Mouse (Mus musculus) adrenal gland, postnatal 36 days (tissue): ENCODE measurements at regions not wholly inside any gene's neighbourhood (a gene's known extent, or its start where the extent isn't known, plus 50 kb on each side); places are given as distances from the start of the nearest gene placed in this dataset.
A peak's percentile ranks its signal among the peaks of the same experiment; 100 is the strongest.
"Not testable (repeated sequence)": the region's sequence is repeated elsewhere in the genome, so short reads cannot be mapped to it uniquely, and the experiment has no call there.

ENCODE experiments used
- DNase-seq, 2 experiments: peaks; one replicate each; pipeline ENCODE4 v3.0.0; 2021; ENCODE audit warnings: mixed read lengths in 1 of 2

GRCm38 (mm10) chr12:114285082-114285481 is 741.4 kb downstream of the Adam6a start:
- DNase-seq = no peak

DNA sequence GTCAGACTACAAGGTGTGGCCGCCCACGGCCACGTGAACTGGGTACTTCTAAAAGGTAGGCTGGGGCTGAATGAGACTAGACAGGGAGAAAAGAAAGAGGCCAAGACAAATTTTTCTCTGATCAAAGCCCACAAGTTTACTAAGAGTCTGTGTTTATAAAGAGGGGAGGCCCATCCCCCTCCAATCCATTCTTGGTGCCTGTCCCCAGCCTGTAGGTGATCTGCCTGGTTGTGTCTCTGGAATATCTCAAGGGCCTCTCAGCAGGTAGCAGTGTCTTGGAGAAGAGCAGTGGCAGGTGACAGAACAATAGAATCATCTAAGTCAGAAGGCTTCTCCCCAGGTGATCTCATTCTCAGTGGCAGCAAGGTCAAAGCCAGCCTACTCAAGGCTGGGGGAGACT is 743.3 kb downstream of the Adam6a start:
- DNase-seq = no peak

GRCm38 (mm10) chr12:114291083-114291482 is 747.4 kb downstream of the Adam6a start:
- no peak for DNase-seq

DNA sequence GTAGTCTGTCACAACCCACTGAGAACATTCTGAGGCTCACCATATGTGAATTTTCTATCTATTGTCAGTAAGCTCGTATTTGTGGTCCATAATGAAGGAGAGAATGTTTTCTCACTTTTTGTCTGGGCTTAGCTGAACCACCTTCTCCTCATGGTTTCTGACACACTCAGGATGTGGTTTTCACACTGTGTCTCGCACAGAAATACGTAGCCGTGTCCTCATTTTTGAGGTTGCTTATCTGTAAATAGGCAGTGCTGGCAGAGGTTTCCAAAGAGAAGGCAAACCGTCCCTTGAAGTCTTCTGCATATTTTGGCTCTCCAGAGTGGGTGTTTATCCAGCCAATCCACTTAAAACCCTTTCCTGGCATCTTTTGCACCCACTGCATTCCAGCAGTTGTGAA is 756.1 kb downstream of the Adam6a start:
- DNase-seq = no peak

DNA sequence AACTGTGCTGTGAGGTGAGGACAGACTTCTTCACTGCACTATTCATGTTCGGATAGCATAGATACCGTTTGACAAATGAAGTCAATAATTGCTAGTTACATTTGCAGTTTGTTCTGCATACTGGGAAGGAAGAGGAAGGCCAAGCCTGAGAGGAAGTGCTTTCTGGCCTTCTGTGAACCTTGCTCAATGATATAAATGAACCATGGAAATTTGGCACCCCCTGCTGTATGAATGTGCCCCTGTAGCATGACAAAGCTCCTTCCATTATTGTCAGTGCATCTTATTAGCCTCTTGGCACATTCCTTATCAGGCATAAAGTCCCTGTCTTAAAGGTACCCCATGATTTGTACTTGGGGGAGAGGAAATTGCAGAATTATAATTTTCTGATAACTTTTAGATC is 758.0 kb downstream of the Adam6a start:
- DNase-seq = no peak

- DNase-seq = no peak
These were observed 788.8 kb downstream of the Adam6a start for GRCm38 (mm10) chr12:114332552-114332951.

GRCm38 (mm10) chr12:114366276-114366675 is 822.6 kb downstream of the Adam6a start:
- DNase-seq = peak; percentile 12 to 22

DNA sequence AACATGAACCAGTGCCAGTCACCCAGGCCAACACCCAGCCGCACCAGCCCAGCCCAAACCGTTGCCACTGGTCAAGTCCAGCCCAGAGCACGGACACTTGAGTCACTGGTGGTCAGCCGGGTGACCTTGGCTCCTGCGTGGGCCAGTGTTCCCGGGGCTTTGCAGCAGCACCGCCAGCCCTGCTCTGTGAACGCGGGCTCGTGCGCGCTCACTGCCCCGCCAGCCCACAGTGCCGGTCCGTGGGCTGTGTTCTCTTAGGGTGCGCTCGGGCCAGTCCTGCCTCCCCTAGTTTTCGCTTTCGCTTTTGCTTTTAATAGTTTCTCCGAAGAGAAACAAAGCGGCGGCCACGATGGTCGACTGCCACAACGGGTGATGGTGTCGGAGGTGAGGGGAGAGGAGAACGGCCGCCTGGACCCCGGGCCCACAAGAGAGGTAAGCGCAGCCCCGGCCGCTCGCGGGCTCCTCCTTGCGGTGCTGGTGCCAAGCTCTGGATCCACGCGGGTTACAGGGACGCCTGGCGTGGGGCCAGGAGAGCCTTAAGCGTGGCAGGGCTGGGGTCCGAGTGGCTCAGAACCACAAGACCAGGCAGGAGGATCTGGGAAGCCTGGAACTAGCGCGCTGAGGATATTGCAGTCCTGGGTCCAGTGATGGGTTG is 835.1 kb downstream of the Adam6a start:
- peak; percentile 59 to 64 for DNase-seq

DNA sequence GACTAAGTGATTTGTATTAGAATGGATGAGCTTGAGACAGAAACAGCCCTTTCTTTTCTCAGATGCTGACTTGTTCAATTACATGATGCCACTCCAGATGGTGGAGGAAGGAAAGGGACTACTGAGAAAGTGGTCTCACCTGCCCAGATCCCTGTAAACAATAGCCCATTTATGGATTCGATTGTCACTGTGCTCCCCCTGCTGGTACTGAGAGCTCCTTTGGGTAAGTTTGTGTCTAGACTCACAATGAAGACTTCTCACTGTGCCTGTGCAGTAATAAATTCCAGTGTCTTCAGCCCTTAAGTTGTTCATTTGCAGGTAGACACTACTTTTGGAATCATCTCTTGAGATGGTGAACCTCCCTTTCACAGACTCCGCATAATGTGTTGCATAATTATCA is 847.7 kb downstream of the Adam6a start:
- DNase-seq = peak in 1 of 2 experiments; percentile 4

DNA sequence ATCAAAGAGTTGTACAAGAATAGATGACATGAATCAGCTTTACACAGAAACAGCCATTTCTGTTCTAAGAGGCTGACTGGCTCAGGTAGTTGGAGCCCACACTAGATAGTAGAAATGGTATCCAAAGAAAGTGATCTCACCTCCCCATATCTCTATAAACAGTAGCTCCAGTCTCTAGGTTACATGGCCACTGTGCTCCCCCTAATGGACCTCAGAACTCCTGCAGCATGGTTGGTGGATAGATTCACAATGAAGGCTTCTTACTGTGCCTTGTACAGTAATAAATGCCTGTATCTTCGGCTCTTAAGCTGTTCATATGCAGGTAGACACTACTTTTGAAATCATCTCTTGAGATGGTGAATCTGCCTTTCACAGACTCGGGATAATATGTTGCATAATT is 862.5 kb downstream of the Adam6a start:
- DNase-seq = peak in 1 of 2 experiments; percentile 1

- peak in 1 of 2 experiments; percentile 1 for DNase-seq
These were observed 890.8 kb downstream of the Adam6a start for GRCm38 (mm10) chr12:114434529-114434928.

DNA sequence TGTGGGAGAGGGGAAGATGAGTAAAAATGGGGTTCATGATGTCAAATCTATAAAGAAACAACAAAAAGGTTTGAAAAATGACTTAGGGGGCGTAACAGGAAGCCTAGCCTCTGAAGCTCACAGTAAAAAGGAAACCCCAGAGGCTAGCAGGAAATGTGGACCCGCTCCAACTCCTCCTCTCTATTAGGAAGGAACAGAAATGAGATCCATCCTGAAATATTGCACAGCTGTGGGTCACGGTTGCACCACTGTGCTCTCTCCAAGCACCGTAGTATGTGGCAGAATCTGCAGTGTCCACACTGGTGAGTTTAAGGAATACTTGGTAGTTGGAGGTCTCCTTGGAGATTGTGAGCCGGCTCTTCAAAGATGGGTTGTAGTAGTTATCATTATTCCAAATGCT is 918.3 kb downstream of the Adam6a start:
- DNase-seq = no peak

DNA sequence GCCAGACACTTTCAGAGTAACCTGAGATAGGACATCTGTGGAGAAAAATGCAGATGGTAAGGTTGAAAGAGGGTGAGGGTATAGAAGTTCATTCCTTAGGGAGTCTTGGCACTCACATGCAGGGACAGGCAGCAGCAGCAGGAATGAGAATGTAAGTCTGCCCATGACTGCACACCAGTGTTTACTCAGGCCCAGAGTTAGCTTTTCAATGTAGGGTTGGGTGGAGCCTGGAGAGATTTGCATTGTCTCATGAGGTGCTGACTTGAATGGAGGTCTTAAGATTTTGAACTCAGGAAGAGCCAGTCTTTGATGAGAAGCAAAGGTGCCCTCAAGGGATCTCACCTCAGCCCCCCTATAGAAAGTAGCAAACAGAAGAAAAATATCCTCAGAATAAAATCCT is 918.9 kb downstream of the Adam6a start:
- DNase-seq = no peak

DNA sequence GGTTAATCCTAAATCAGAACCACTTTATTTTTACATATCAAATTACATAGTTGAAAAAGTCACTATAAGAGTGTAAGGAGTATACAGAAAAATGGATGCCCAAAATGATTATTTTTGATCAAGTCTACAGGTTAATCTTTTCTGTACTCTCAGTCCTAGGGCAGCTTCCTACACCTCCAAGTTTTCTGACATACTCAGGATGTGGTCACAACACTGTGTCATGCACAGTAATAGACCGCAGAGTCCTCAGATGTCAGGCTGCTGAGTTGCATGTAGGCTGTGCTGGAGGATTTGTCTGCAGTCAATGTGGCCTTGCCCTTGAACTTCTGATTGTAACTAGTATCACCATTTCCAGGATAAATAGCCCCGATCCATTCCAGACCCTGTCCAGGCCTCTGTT is 925.1 kb downstream of the Adam6a start:
- DNase-seq = no peak

DNA sequence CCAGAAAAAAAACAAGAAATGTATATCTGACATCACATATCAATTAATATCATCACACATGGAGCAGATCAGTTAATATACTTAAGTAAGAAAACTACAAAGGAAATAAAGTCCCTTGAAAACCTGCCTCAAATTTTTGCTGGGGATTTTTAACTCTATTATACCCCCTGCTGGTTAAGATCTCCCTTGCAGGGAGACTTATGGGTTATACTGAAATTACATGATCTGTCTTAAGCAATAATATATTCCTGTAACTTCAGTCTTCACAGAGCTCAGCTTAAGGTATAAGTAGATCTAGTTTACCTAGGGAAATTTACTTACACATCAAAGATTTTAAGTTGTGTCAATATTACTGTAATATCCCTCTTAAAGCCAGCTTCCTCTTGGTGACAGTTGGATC is 929.0 kb downstream of the Adam6a start:
- not testable (repeated sequence) for DNase-seq

- no peak for DNase-seq
These were observed 935.0 kb downstream of the Adam6a start for GRCm38 (mm10) chr12:114478741-114479140.

GRCm38 (mm10) chr12:114493500-114494031 is 949.9 kb downstream of the Adam6a start:
- DNase-seq = not testable (repeated sequence)

DNA sequence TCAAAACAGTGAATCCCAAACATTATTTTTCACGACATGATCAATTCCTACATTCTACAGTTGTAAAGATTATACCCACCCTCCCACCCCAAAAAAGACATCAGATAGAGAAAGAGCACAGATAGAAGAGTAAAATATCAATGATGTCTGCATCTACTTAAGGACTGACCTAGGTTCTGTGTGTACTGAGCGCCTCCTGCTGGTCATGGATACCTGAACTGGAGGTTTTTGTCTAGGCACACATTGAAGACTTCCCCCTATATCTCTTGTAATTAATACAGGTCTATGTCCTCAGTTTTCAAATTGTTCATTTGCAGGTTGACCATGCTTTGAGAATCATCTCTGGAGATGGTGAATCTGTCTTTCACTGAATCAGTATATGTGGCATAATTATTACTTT is 952.0 kb downstream of the Adam6a start:
- peak; percentile 1 to 8 for DNase-seq

DNA sequence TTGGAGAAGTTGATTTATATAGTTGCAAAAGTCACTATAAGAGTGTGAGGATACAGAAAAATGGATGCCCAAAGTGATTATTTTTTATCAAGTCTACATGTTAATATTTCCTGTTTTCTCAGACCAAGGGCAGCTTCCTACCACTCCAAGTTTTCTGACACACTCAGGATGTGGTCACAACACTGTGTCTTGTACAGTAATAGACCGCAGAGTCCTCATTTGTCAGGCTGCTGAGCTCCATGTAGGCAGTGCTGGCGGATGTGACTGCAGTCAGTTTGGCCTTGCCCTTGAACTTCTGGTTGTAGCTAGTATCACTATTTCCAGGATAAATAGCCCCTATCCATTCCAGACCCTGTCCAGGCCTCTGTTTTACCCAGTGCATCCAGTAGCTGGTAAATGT is 969.4 kb downstream of the Adam6a start:
- no peak for DNase-seq

- DNase-seq = not testable (repeated sequence)
These were observed 998.4 kb downstream of the Adam6a start for GRCm38 (mm10) chr12:114542094-114542493.

- not testable (repeated sequence) for DNase-seq
These were observed 1001.2 kb downstream of the Adam6a start for GRCm38 (mm10) chr12:114544931-114545330.

DNA sequence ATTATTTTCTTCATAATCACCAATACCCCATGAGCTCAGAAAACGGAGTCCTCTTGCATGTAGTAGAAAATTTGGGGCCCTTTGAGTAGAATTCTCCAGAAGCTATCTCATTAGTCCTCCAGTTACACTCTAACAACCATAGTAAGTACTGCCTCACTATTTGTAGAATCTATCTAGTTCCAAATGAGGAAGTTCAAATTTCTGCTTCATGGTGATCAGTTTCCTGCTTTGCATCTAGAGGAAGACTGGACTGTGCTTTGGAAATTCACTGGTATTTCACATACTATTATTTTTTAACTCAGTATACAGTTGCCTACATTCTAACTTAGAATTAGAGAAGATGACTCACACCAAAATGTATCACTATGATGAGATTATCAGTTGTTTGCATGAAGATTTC is 1018.7 kb downstream of the Adam6a start:
- DNase-seq = no peak

DNA sequence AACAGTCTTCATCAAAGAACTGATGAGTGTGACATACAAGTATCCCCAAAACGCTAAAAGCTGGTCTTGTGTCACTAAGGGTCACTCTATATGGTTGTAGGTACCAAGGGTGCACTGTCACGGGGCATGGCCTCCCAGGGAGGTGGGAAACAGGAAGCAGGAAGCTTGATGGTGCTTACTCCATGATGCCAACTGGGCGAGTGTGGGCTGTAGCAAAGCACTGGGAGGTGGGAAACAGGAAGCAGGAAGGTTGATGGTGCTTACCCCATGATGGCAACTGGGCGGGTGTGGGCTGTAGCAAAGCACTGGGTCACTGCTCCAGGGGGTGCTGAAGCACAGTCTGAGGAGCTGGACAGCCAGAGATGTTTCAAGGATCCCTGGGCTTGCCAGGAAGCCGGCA is 1019.3 kb downstream of the Adam6a start:
- DNase-seq = no peak

DNA sequence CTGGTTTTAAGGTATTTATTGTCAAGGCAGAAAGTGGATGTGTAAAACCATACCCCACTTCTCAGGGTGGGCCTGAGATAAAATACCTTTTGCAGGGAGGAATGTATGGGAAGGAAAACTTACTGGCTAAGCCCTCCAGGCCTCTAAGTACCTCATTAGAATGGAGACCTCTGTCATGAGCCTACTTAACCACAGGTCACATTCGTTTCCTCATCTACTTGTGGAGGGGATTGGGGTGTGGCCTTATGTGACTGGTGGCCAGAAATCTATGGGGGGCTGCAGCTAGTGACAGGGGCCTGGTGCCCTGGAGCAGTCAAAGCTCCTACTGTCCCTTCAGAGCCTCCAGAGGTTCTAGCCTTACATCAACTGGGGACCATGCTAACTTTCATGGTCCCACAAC is 1020.0 kb downstream of the Adam6a start:
- no peak for DNase-seq
